Mouse (Mus musculus): ENCODE results near the gene Hyou1. TPM values are rescaled to one million over a fixed set of nuclear protein-coding genes. Genes with fewer than 3 reads are reported as not detected.

Hyou1 gene
- polyA plus RNA-seq, 1 experiment from 2014 or later, result 20.7 TPM

DNA sequence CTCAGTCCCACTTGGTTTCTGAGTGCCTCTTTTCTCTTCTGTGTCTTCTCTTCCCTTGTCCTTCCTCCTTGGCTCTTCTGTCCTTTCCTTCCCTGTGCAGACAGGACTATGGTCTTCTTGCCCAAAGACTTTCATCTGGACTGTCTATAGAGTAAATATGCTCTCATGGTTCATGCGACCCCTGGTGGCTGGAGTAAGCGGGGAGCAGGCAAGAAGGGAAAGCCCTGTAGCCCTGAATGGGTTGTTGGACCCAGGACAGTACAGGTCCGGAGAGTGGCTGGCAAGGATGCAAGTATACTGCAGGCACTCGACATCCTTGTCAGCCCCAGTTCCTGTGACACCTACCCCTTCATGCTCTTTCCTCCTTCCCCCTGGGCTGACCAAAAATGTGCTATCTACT, 12.2 kb downstream of the Hyou1 start:
- peaks cover 46% of the 10 kb centered on the region for H3K36me3 ChIP-seq (ENCODE audit: control insufficient read depth, insufficient read depth, low read length)
- H3K4me1 ChIP-seq (ENCODE audit: control insufficient read depth, insufficient read depth, low read length), result no peaks in the 10 kb centered on the region

DNA sequence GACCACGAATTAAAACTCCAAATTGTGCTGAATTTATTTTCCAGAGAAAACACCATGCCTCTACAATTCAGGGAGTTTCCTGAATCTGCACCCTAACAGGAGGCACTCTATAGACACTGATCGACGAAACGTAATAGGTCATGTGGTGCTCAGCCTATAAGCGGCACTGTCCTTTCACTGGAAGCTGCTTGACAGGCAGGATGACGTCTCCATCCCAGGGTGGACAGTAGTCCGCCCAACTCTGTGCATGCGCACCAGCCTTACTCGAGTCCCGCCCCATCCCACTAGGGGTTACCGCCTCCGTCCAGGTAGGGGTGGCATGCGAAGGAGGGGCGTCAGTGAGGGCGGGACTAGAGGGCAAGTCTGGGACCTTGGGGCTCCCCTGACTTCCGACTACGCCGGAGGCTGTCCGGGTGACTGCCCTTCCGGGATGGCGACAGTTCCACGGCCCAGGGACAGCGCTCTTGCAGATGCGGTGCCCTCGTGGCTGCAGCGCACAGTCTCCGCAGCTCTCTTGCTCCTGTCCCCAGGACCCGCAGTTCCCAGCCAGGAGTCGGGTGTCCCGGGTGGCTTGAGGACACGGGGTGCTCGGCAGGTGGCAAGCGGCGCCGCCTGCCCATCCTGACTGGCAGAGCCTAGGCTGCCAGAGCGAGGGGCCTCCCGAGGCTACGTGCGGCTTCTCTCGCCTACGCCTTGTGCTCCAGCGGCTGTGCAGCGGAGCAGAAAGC, 17.6 kb downstream of the Hyou1 start, which contains the start of gene Slc37a4:
TSS of gene Slc37a4 (plus strand) at position 169 of the 728 bp plus-strand sequence.
- Histone ChIP-seq H3K9me3 (ENCODE audit: control insufficient read depth, low read length) (no peaks in the 10 kb centered on the region), H3K4me3 (ENCODE audit: low read depth, low read length) (peak within 1 kb of the TSS; percentile 87), H3K27ac (ENCODE audit: low read depth, low read length) (peak within 1 kb of the TSS; percentile 87), H3K4me2 (ENCODE audit: low read depth, low read length) (peak within 1 kb of the TSS; percentile 91), H3K27me3 (ENCODE audit: control insufficient read depth, insufficient read depth, low read length) (no peaks in the 10 kb centered on the region), H3K9ac (replicated peaks; ENCODE audit: low read depth, low read length) (peak within 1 kb of the TSS; percentile 76), H3K4me1 (ENCODE audit: control insufficient read depth, insufficient read depth, low read length) (peaks cover 19% of the 10 kb centered on the region), H3K36me3 (ENCODE audit: control insufficient read depth, insufficient read depth, low read length) (peaks cover 18% of the 10 kb centered on the region)
- under 1% methylated on average over 43 of the region's 43 CpGs for WGBS
- ATAC-seq (ENCODE audit: low read depth), result peak; percentile 97

More for the DNA sequence above, 12.2 kb downstream of the Hyou1 start:
- Histone ChIP-seq H3K4me2 (ENCODE audit: low read depth, low read length) (no peak overlapping the region), H3K27ac (ENCODE audit: low read depth, low read length) (no peak overlapping the region), H3K9ac (replicated peaks; ENCODE audit: low read depth, low read length) (no peak overlapping the region), H3K9me3 (ENCODE audit: control insufficient read depth, low read length) (no peaks in the 10 kb centered on the region), H3K27me3 (ENCODE audit: control insufficient read depth, insufficient read depth, low read length) (no peaks in the 10 kb centered on the region), H3K4me3 (ENCODE audit: low read depth, low read length) (no peak overlapping the region)
- peak; percentile 55; the same call in 1 of the 2 replicates for ATAC-seq (ENCODE audit: low read depth)
- 46% methylated on average over 4 of the region's 4 CpGs for WGBS

DNA sequence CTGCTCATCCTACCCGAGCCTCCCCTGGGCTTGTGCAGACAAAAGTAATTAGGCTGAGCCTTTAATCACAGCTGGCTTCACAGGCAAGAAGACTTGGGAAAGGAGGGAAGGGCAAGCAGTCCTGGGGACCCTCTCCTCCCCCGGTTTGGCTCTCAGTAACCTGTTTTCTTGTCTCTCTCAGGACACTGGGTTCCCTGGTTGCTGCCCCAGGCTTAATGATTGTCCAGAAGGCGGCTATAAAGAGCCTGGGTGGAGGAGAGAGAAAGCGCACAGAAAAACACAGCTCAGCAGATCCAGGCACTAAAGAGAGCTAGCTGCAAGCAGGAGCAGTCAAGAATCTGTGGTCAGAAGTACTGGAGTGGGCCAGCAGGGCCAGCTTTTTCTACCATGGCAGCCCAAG, 18.8 kb downstream of the Hyou1 start:
- Histone ChIP-seq H3K4me1 (ENCODE audit: control insufficient read depth, insufficient read depth, low read length) (peaks cover 19% of the 10 kb centered on the region), H3K4me3 (ENCODE audit: low read depth, low read length) (peak overlapping the region; percentile 87), H3K9me3 (ENCODE audit: control insufficient read depth, low read length) (no peaks in the 10 kb centered on the region), H3K36me3 (ENCODE audit: control insufficient read depth, insufficient read depth, low read length) (peaks cover 27% of the 10 kb centered on the region), H3K9ac (replicated peaks; ENCODE audit: low read depth, low read length) (peak overlapping the region; percentile 76), H3K27ac (ENCODE audit: low read depth, low read length) (peak overlapping the region; percentile 78), H3K27me3 (ENCODE audit: control insufficient read depth, insufficient read depth, low read length) (no peaks in the 10 kb centered on the region), H3K4me2 (ENCODE audit: low read depth, low read length) (peak overlapping the region; percentile 91)
- 5% methylated on average over 4 of the region's 4 CpGs for WGBS
- ATAC-seq (ENCODE audit: low read depth), result no peak

DNA sequence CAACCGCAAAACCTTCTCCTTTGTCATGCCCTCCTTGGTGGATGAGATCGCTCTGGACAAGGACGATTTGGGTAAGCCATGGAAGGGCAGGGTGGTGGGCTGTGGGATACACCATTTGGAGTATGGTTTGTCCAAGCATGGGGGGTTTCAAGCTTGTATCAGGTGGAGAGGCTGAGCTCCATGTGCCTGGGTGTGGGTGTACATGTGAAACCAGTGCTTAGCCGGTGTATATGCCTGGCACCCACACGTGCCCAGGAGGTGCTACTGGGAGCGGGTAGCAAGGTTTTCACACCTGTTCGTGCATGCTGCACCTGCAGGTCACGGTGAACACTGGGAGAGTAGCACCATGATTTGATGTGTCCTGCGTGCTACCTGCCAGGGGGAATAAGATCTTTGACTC, 19.3 kb downstream of the Hyou1 start:
- Histone ChIP-seq H3K4me3 (ENCODE audit: low read depth, low read length) (peak overlapping the region; percentile 87), H3K4me2 (ENCODE audit: low read depth, low read length) (peak overlapping the region; percentile 91), H3K27ac (ENCODE audit: low read depth, low read length) (peak overlapping the region; percentile 78), H3K9ac (replicated peaks; ENCODE audit: low read depth, low read length) (peak overlapping the region; percentile 76; the same call in 1 of the 2 replicates), H3K36me3 (ENCODE audit: control insufficient read depth, insufficient read depth, low read length) (peaks cover 32% of the 10 kb centered on the region), H3K9me3 (ENCODE audit: control insufficient read depth, low read length) (no peaks in the 10 kb centered on the region), H3K4me1 (ENCODE audit: control insufficient read depth, insufficient read depth, low read length) (peaks cover 19% of the 10 kb centered on the region), H3K27me3 (ENCODE audit: control insufficient read depth, insufficient read depth, low read length) (no peaks in the 10 kb centered on the region)
- ATAC-seq (ENCODE audit: low read depth), result no peak
- 72% methylated on average over 9 of the region's 9 CpGs for WGBS

DNA sequence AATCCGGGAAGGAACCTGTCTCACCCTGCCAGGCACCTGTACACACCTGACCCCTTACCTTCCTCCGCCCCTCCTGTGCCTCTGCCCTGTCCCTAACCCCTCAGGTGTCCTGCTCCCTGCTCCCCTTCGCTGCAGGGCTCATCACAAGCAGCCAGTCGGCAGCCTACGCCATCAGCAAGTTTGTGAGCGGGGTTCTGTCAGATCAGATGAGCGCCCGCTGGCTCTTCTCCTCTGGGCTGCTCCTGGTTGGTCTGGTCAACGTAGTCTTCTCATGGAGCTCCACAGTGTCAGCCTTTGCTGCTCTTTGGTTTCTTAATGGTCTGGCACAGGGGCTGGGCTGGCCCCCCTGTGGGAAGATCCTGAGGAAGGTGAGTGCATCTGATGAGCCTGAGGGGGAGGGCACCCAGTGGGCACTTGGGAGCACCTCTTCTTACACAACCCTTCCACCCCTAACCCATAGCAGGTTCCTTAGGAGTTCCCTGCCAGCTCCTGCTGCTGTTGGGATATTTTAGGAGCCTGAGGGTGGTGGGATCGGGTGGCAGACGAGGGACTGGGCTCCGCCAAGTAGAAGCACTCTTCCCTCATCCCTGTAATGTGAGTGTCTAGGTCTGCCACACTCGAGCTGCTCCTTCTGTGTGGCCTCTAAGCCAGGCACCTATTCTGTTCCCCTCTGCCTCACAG, 20.0 kb downstream of the Hyou1 start:
- WGBS, result 81% methylated on average over 13 of the region's 13 CpGs
- Histone ChIP-seq H3K4me3 (ENCODE audit: low read depth, low read length) (peak overlapping the region; percentile 87), H3K27me3 (ENCODE audit: control insufficient read depth, insufficient read depth, low read length) (no peaks in the 10 kb centered on the region), H3K9me3 (ENCODE audit: control insufficient read depth, low read length) (no peaks in the 10 kb centered on the region), H3K4me2 (ENCODE audit: low read depth, low read length) (peak overlapping the region; percentile 91), H3K9ac (replicated peaks; ENCODE audit: low read depth, low read length) (peak overlapping the region; percentile 76; the same call in 1 of the 2 replicates), H3K36me3 (ENCODE audit: control insufficient read depth, insufficient read depth, low read length) (peaks cover 37% of the 10 kb centered on the region), H3K27ac (ENCODE audit: low read depth, low read length) (0 out of 2 replicates have a peak overlapping the region, but pooled peaks have one; percentile 10), H3K4me1 (ENCODE audit: control insufficient read depth, insufficient read depth, low read length) (peaks cover 19% of the 10 kb centered on the region)
- no peak for ATAC-seq (ENCODE audit: low read depth)

DNA sequence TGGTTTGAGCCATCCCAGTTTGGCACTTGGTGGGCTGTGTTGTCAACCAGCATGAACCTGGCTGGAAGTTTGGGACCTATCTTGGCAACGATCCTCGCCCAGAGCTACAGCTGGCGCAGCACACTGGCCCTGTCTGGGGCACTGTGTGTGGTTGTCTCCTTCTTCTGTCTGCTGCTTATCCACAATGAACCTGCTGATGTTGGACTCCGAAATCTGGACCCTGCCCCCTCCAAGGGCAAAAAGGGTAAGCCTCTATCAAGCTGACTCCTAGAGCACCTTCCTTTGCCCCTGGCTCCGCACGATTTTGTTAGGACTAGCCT, 20.5 kb downstream of the Hyou1 start:
- Histone ChIP-seq H3K9ac (replicated peaks; ENCODE audit: low read depth, low read length) (no peak overlapping the region), H3K36me3 (ENCODE audit: control insufficient read depth, insufficient read depth, low read length) (peaks cover 42% of the 10 kb centered on the region), H3K27me3 (ENCODE audit: control insufficient read depth, insufficient read depth, low read length) (no peaks in the 10 kb centered on the region), H3K4me2 (ENCODE audit: low read depth, low read length) (peak overlapping the region; percentile 91), H3K9me3 (ENCODE audit: control insufficient read depth, low read length) (no peaks in the 10 kb centered on the region), H3K4me3 (ENCODE audit: low read depth, low read length) (no peak overlapping the region), H3K27ac (ENCODE audit: low read depth, low read length) (no peak overlapping the region), H3K4me1 (ENCODE audit: control insufficient read depth, insufficient read depth, low read length) (peaks cover 19% of the 10 kb centered on the region)
- WGBS, result 93% methylated on average over 6 of the region's 6 CpGs
- ATAC-seq (ENCODE audit: low read depth), result no peak

DNA sequence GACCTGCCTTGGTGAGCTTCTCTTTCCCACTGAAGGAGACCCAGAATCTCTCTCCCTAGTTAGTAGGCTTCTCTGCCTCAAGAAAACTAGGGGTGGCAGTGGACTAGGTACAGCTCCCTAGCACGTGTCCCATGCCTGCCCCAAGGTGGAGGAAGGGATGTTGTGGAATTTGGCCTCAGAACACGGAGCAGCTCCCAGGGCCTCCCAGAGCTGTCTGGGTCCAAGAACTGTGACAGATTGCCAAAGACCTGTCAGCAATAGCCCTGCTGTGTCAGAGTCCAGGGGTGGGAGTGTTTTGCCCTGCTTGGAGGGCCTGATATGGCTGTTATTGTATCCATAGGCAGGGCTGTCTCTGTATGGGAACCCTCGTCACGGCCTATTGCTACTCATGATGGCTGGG, 21.8 kb downstream of the Hyou1 start:
- WGBS, result 91% methylated on average over 4 of the region's 4 CpGs
- H3K4me2 ChIP-seq (ENCODE audit: low read depth, low read length), result no peak overlapping the region
- H3K27ac ChIP-seq (ENCODE audit: low read depth, low read length), result no peak overlapping the region
- no peak for ATAC-seq (ENCODE audit: low read depth)
- no peaks in the 10 kb centered on the region for H3K9me3 ChIP-seq (ENCODE audit: control insufficient read depth, low read length)
- H3K36me3 ChIP-seq (ENCODE audit: control insufficient read depth, insufficient read depth, low read length), result peaks cover 49% of the 10 kb centered on the region
- no peaks in the 10 kb centered on the region for H3K27me3 ChIP-seq (ENCODE audit: control insufficient read depth, insufficient read depth, low read length)
- H3K4me1 ChIP-seq (ENCODE audit: control insufficient read depth, insufficient read depth, low read length), result peaks cover 24% of the 10 kb centered on the region
- H3K4me3 ChIP-seq (ENCODE audit: low read depth, low read length), result no peak overlapping the region
- no peak overlapping the region for H3K9ac ChIP-seq (replicated peaks; ENCODE audit: low read depth, low read length)

DNA sequence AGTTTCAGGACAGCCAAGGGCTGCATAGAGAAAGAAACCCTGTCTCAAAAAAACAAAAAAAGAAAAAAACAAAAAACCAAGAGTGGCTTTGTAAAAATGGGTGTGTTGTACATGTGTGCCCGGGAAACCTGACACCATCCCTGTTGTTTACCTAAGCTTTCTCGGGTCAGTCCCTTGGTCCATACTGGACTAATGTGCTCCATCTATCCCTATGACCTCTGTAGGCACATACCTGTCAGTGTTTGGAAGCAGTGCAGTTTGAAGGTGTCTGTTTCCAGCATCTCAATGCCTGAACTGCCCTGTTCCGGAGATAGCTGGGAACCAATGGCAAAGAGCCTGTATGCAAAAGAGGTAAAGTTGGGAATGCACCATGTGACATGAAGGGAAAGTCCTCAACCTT, 25.7 kb downstream of the Hyou1 start:
- H3K9ac ChIP-seq (replicated peaks; ENCODE audit: low read depth, low read length), result no peak overlapping the region
- H3K4me1 ChIP-seq (ENCODE audit: control insufficient read depth, insufficient read depth, low read length), result peaks cover 13% of the 10 kb centered on the region; the same call in 1 of the 2 replicates
- H3K27ac ChIP-seq (ENCODE audit: low read depth, low read length), result no peak overlapping the region
- ATAC-seq (ENCODE audit: low read depth), result no peak
- WGBS, result 88% methylated on average over 3 of the region's 3 CpGs
- no peaks in the 10 kb centered on the region for H3K9me3 ChIP-seq (ENCODE audit: control insufficient read depth, low read length)
- peaks cover 58% of the 10 kb centered on the region for H3K36me3 ChIP-seq (ENCODE audit: control insufficient read depth, insufficient read depth, low read length)
- H3K27me3 ChIP-seq (ENCODE audit: control insufficient read depth, insufficient read depth, low read length), result no peaks in the 10 kb centered on the region
- no peak overlapping the region for H3K4me2 ChIP-seq (ENCODE audit: low read depth, low read length)
- no peak overlapping the region for H3K4me3 ChIP-seq (ENCODE audit: low read depth, low read length)
